Mouse (Mus musculus) spleen, postnatal 4 days (tissue): ENCODE measurements around the gene Szt2.

ENCODE experiments used
- DNase-seq, 2 experiments: peaks; one replicate each; pipeline ENCODE4 v3.0.0; 2022; ENCODE audit warnings: low spot score in 2 of 2

Gene Szt2

GRCm38 (mm10) chr4:118413553-118413952 lies 4.5 kb upstream of the Szt2 start:
- DNase-seq = no peak

- no peak for DNase-seq
These were observed 1.8 kb upstream of the Szt2 start for GRCm38 (mm10) chr4:118410871-118411270.

DNA sequence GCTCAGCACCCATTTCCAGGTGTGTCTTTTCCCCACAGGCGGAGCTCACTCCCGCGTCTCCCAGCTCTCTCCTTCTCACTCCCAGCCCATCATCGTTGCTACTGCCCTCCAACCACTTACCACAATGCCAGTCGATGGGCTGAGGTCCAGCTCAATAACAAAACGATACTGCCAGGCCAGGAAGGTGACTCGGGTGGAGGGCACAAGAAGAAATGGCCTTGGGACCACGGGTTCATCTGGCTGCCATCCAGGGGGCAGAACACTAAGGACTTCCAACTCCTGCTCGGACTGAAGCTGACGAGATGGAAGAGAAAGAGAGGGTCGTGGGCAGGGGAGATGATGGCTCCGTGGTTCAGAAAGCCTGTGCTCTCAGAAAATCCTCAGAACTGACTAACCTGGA lies 6.4 kb downstream of the Szt2 start:
- DNase-seq = no peak

- no peak for DNase-seq
These were observed 7.2 kb downstream of the Szt2 start for GRCm38 (mm10) chr4:118401918-118402317.

GRCm38 (mm10) chr4:118401421-118401820 lies 7.7 kb downstream of the Szt2 start:
- DNase-seq = no peak

- DNase-seq = no peak
These were observed 10.7 kb downstream of the Szt2 start for GRCm38 (mm10) chr4:118398400-118398799.

DNA sequence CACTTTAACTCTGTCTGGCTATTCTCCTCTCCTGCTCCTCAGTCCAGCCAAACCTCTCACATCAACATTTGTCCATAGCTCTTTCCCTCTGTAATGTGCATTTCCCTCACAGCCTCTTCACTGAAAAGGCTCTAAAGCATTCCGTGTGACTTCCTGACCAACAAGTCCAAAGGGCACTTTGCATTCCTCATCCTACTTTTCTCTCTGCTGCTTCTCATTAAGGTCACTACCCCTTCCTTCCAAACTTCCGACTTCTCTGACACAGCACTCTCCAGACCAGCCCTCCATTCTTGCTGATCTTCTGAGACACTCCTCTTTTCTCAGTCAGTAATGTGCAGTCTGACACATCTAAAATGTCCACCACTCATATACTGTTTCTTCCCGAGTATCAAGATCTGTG lies 12.6 kb downstream of the Szt2 start:
- DNase-seq = no peak

- DNase-seq = no peak
These were observed 13.8 kb downstream of the Szt2 start for GRCm38 (mm10) chr4:118395289-118395688.

DNA sequence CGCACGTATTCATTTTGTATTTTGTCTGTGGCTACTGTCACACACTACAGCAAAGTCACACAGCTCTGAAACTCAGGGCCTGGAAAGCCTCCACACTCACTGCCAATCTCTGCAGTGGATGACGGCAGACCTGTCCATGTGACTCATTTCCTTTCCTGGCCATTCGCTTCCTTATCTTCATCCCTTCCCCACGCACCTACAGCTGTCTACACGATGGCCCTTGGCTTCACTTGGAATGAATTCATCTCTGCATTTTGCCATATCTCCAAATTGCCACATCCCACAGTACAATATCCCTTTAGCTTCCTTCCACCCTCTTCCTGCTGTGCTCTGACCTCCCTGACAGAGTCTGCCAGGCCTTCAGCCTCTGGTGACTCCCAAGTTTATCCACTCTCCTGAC lies 14.6 kb downstream of the Szt2 start:
- no peak for DNase-seq

GRCm38 (mm10) chr4:118390146-118390545 lies 18.9 kb downstream of the Szt2 start:
- DNase-seq = no peak

DNA sequence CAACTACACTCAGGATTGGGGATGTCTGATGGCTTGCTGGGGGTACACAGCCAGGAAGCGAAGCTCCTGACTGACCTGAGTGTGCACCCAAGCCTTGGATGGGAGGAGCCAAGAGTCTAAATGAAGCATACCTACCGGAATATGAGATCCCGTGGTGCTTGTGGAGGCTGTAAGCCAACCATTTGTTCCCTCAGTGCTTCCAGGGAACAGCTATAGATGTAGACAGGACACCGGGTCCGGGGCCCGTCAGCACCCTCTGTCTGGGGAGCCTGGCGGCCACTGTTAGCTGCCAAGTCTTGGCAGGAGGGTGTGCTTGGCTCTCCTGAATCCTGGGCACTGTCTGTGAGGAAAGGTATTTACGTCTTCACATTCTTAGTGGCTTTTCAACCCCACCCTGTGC lies 21.8 kb downstream of the Szt2 start:
- no peak for DNase-seq

GRCm38 (mm10) chr4:118383271-118383670 lies 25.8 kb downstream of the Szt2 start:
- DNase-seq = no peak

GRCm38 (mm10) chr4:118375999-118376398 lies 33.1 kb downstream of the Szt2 start:
- DNase-seq = peak in 1 of 2 experiments; percentile 56

DNA sequence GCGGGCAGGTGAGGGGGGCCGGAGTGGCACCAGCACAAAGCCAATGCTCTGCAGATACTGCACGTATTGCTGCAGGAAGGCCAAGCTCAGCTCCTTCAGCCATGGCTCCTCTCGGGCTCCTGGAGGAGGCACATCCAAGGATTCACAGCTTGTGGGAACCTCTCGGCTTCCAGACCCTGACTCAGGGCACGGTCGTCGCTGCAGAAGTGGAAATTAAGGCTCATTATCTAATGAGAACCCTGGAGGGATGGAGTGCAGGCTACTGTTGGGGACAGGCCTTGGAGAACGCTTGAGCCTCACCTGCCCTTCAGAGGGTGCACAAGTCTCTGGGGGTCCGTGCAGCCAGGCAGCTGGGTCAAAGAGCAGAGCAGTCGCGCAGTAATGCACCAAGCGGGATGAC lies 37.3 kb downstream of the Szt2 start:
- peak in 1 of 2 experiments; percentile 56 for DNase-seq

DNA sequence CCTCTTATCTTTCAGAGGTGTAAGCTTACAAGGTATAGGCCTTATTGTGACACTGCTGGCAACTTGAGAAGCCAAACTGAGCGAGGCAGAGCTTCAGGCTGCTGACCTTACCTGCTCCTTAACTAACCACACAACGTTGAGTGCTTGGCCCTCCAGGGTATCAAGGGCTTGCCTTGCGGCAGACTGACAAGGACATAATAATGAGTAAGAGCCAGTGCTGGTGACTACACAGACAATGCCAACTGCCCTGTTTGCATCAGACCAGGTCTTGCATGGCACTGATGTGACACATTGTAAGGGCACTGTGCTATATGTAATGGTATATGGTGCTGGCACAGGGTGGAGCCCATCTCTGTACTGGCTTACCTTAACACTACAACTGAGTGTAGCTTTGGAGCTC lies 40.5 kb downstream of the Szt2 start:
- no peak for DNase-seq

DNA sequence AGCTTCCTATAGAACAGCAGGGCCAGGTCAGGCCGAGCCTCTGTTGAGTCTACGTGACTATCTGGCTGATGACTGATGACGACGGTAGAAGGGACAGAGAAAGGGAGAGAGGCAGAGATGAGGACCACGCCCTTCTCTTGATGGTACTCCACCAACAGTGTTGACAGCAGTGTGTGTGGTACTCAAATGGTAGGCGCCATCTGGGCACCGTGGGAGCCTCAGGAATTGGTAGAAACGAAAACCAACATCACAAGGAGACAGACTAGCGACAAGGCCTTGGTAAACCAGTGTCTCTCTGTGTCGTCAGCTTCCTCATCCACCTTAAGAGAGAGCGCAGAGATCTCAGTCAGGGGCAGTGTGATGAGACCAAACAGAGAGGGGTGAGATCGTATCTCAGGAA lies 41.5 kb downstream of the Szt2 start:
- DNase-seq = no peak

DNA sequence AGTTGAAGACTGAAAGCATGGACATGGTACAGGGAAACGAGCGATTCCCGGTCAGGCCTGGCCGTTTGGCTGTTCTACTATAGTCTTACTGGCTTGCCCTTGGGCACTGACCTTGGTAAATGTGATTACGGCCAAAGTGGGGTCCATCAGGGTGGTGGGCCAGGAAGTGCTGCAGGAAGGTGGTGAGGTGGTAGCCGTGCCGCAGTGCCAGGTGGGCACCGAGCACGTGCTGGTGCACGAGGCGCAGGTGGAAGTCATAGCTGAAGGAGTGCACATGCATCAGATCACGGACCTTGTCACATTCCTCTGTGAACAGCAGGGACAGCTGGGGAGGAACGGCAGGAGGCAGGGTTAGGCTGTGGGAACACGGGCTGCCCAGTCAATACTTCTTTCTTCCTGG lies 43.1 kb downstream of the Szt2 start:
- DNase-seq = no peak

- DNase-seq = no peak
These were observed 44.4 kb downstream of the Szt2 start for GRCm38 (mm10) chr4:118364641-118365040.

DNA sequence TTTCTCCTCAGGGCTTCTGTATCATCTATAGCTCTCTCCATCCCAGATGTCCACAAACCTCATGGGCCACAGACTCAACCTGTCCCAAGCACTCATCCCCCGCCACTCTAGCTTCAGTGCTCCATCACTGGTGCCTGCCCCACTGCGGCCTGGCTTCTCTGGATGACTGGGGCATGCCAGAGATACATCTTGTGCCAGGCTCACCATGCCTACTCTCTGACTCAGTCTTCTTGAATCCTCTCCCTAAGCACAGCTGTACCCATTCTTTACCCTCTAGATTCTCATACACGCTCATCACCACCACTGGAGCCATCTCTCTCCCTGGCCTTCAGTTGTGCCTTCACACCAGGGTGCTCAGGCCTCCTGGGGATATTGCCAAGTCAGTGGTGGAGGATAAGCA lies 45.1 kb downstream of the Szt2 start:
- no peak for DNase-seq

- no peak for DNase-seq
These were observed 46.2 kb downstream of the Szt2 start for GRCm38 (mm10) chr4:118362879-118363278.

DNA sequence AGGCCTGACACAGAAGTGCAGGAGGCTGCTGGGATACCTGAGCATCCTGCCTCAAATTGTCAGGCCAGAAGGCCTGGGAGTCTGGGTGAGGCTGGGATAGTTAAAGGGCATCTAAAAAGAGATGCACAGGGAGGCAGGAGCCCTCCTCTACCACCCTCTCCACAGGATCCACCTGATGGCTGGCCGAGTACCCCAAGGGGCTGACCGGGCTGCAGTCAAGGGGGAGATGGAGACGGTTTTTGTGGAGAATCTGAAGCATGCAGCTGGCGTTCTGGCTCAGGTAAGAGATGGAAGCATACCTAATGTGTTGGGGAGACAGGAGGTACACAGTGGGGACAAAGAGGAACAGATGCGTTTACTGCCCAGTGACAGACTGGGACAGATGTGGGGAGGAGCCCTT lies 47.6 kb downstream of the Szt2 start:
- DNase-seq = no peak

DNA sequence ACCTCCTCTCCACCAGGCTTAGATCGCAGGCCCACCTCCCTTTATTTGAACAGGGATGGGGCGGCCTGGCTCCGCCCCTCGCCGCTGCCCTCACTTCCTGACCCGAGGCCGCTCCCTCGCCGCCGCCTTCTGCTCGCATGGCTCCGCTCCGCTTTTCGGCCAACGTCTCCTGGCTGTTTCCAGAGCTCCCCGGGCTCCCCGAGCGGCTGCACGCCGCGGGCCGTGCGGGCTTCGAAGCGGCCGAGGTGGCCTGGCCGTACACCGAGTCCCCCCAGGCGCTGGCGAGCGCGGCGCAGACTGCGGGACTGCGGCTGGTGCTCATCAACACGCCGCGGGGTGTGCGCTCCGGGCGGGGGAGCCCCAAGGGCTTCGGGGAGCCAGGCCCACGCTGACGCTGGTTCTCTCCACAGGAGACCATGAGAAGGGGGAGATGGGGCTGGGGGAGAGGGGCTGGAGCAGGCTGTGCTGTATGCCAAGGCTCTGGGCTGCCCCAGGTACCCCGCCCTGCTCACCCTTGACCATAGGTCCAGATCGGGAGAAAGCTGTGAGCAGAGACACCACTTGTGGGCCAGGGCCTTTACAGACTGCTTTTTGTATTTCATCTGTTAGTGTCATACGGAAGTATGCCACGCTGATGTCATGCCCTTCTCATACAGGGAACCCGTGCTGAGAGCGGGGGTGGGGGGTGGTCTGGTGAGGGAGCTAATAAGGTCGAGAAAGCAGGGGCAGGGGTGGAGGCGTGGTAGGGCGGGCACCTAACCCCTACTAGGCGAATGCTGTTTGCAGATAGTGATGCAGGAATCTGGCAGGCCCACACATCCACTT lies 49.0 kb downstream of the Szt2 start:
- peak; percentile 61 to 83 for DNase-seq

GRCm38 (mm10) chr4:118359211-118359895 lies 49.7 kb downstream of the Szt2 start:
- no peak for DNase-seq
